Mouse (Mus musculus) neural tube, embryonic 12.5 days (tissue): ENCODE measurements around the gene Ust. TPM values are rescaled to one million over a fixed set of nuclear protein-coding genes. Genes with fewer than 3 reads are reported as not detected.
A peak's percentile ranks its signal among the peaks of the same experiment; 100 is the strongest.

Experiments
- ATAC-seq: fragments of 200-750 bp; cut with Nextera tagmentation; 2 replicates; pipeline ENCODE4 v1.8.0; 2017; ENCODE audit warnings: low read depth, mild to moderate bottlenecking, moderate TSS enrichment, moderate library complexity; ENCODE audit not compliant: low FRiP score
- H3K27ac ChIP-seq: fragments of 300-500 bp; sonication (generic); 2 replicates; pipeline ENCODE4 v1.5.1; 2016
- H3K27me3 ChIP-seq: fragments of 300-500 bp; sonication (generic); replicated peaks from 2 replicates; pipeline ENCODE4 v1.6.1; 2016; ENCODE audit warnings: mild to moderate bottlenecking
- H3K36me3 ChIP-seq: fragments of 300-500 bp; sonication (generic); 2 replicates; pipeline ENCODE4 v1.6.1; 2016; ENCODE audit warnings: mild to moderate bottlenecking
- H3K4me1 ChIP-seq: fragments of 300-500 bp; sonication (generic); 2 replicates; pipeline ENCODE4 v1.6.1; 2016
- H3K4me2 ChIP-seq: fragments of 300-500 bp; sonication (generic); replicated peaks from 2 replicates; pipeline ENCODE4 v1.6.1; 2016; ENCODE audit warnings: mild to moderate bottlenecking
- H3K4me3 ChIP-seq: fragments of 300-500 bp; sonication (generic); 2 replicates; pipeline ENCODE4 v1.5.1; 2016
- H3K9ac ChIP-seq: fragments of 300-500 bp; sonication (generic); 2 replicates; pipeline ENCODE4 v1.6.1; 2016; ENCODE audit warnings: mild to moderate bottlenecking
- H3K9me3 ChIP-seq: fragments of 300-500 bp; sonication (generic); 2 replicates; pipeline ENCODE4 v1.6.1; 2016; ENCODE audit warnings: mild to moderate bottlenecking
- WGBS: fragments of 180-500 bp; shearing (Covaris S2); methylation state at CpG from one replicate; pipeline ENCODE4 v1.1.7; 2016; 5-methylcytosine and 5-hydroxymethylcytosine counted together
- polyA plus RNA-seq: library from polyadenylated mRNA; unstranded; fragments of >200 nt; fragmentation: Nextera tagmentation; extraction: Ambion mirVana; gene quantifications from 2 replicates; pipeline ENCODE4 v1.2.1, GENCODE M21; 2016

Gene Ust
- polyA plus RNA-seq, 1 experiment from 2014 or later = 7.8 TPM

GRCm38 (mm10) chr10:8339645-8340428, 178.8 kb downstream of the Ust start:
- 73% methylated on average over 12 of the region's 12 CpGs for WGBS
- no peak overlapping the region for H3K4me3 ChIP-seq
- no peak overlapping the region for H3K9ac ChIP-seq
- no peaks in the 10 kb centered on the region for H3K27me3 ChIP-seq
- H3K4me2 ChIP-seq = no peak overlapping the region
- H3K27ac ChIP-seq = no peak overlapping the region
- ATAC-seq = no peak
- H3K9me3 ChIP-seq = no peaks in the 10 kb centered on the region
- H3K4me1 ChIP-seq = no peaks in the 10 kb centered on the region
- H3K36me3 ChIP-seq = no peaks in the 10 kb centered on the region

DNA sequence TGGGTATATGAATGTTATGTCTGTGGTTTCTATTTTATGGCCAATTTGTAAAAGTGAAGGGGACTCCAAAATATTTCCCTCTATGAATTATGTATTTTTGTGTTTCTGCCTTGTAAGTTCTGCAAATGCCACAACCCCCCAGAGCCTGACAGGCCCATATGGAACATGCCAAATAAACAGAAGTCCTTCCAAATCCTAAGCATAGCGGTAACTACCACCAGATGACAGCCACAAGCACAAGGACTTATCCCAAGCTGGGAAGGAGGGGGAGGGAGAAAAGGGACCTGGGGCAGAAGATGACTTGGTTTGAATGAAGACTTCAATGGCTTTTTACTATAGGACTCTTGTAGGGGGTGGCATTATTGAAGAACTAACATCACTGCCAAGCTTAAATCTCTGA, 182.0 kb downstream of the Ust start:
- no peak for ATAC-seq
- 84% methylated on average over 1 of the region's 1 CpGs for WGBS

GRCm38 (mm10) chr10:8330958-8331357, 187.7 kb downstream of the Ust start:
- WGBS = 94% methylated on average over 5 of the region's 5 CpGs
- ATAC-seq = no peak
- H3K4me3 ChIP-seq = no peak overlapping the region
- 0 out of 2 replicates have a peak, but pooled peaks cover 7% of the 10 kb centered on the region for H3K9me3 ChIP-seq
- no peak overlapping the region for H3K4me2 ChIP-seq
- no peaks in the 10 kb centered on the region for H3K27me3 ChIP-seq
- H3K27ac ChIP-seq = no peak overlapping the region
- H3K9ac ChIP-seq = no peak overlapping the region
- H3K4me1 ChIP-seq = no peaks in the 10 kb centered on the region
- H3K36me3 ChIP-seq = no peaks in the 10 kb centered on the region

More for the DNA sequence above, 182.0 kb downstream of the Ust start:
- Histone ChIP-seq H3K4me1 (no peaks in the 10 kb centered on the region), H3K36me3 (no peaks in the 10 kb centered on the region), H3K27me3 (no peaks in the 10 kb centered on the region), H3K9ac (no peak overlapping the region), H3K9me3 (no peaks in the 10 kb centered on the region), H3K27ac (no peak overlapping the region), H3K4me3 (no peak overlapping the region), H3K4me2 (no peak overlapping the region)

DNA sequence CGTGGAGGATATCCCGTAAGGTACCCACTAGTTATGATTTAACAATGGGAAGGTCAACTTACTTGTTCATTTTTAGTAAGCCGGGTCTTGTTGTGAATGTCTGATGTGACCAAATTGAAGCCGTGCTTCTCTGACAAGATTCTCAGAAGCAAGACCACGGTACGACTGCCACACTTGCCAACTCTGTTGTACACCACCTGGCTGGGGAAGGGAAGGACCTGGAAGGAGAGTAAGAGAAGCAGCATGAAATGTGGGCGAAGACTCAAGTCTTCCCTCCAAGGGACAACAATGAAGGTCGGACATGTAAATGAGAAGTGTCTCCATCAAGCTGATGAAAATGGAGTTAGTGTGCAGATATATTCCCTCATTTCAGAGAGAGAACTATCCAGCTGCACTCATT, 188.6 kb downstream of the Ust start:
- Histone ChIP-seq H3K27me3 (no peaks in the 10 kb centered on the region), H3K9ac (no peak overlapping the region), H3K36me3 (no peaks in the 10 kb centered on the region), H3K9me3 (0 out of 2 replicates have a peak, but pooled peaks cover 7% of the 10 kb centered on the region), H3K4me3 (no peak overlapping the region), H3K27ac (no peak overlapping the region), H3K4me1 (no peaks in the 10 kb centered on the region), H3K4me2 (no peak overlapping the region)
- ATAC-seq = no peak
- WGBS = 89% methylated on average over 8 of the region's 8 CpGs

GRCm38 (mm10) chr10:8323304-8323765, 195.3 kb downstream of the Ust start:
- peak; percentile 66; the same call in 1 of the 2 replicates for ATAC-seq

DNA sequence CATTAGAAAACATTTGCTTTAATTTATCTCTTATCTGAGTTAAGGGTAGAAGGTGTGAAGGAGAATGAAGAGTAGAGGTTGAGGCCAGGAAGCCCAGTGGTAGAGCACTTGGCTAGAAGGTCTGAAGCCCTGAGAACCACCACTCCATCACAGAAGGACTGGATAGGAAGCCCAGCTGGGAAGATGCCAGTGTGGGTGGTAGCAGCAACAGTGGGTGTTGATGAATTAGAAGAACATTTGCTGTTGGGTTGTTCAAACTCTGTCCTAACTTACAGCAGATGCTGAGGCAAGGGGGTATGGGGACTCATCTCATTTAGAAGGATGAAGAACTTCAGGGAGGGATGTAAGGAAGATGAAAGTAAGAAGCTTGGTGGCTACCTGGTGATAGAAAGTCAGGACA, 197.9 kb downstream of the Ust start:
- no peak for ATAC-seq
- Histone ChIP-seq H3K4me1 (no peaks in the 10 kb centered on the region), H3K9me3 (no peaks in the 10 kb centered on the region), H3K36me3 (no peaks in the 10 kb centered on the region), H3K4me2 (no peak overlapping the region), H3K9ac (no peak overlapping the region), H3K4me3 (no peak overlapping the region), H3K27ac (no peak overlapping the region), H3K27me3 (no peaks in the 10 kb centered on the region)

More at GRCm38 (mm10) chr10:8323304-8323765, 195.3 kb downstream of the Ust start:
- Histone ChIP-seq H3K27ac (no peak overlapping the region), H3K4me1 (no peaks in the 10 kb centered on the region), H3K4me3 (no peak overlapping the region), H3K4me2 (no peak overlapping the region), H3K9ac (no peak overlapping the region), H3K9me3 (0 out of 2 replicates have a peak, but pooled peaks cover 7% of the 10 kb centered on the region), H3K36me3 (no peaks in the 10 kb centered on the region), H3K27me3 (no peaks in the 10 kb centered on the region)
- WGBS = 47% methylated on average over 2 of the region's 2 CpGs

GRCm38 (mm10) chr10:8309435-8309834, 209.2 kb downstream of the Ust start:
- Histone ChIP-seq H3K9me3 (no peaks in the 10 kb centered on the region), H3K36me3 (no peaks in the 10 kb centered on the region), H3K27me3 (no peaks in the 10 kb centered on the region), H3K4me1 (no peaks in the 10 kb centered on the region), H3K27ac (no peak overlapping the region), H3K4me2 (no peak overlapping the region), H3K9ac (no peak overlapping the region), H3K4me3 (no peak overlapping the region)
- WGBS = 66% methylated on average over 6 of the region's 6 CpGs
- no peak for ATAC-seq

GRCm38 (mm10) chr10:8304211-8304610, 214.4 kb downstream of the Ust start:
- no peak overlapping the region for H3K27ac ChIP-seq
- H3K27me3 ChIP-seq = no peaks in the 10 kb centered on the region
- H3K4me3 ChIP-seq = no peak overlapping the region
- no peaks in the 10 kb centered on the region for H3K9me3 ChIP-seq
- no peak overlapping the region for H3K9ac ChIP-seq
- H3K4me2 ChIP-seq = no peak overlapping the region
- H3K4me1 ChIP-seq = no peaks in the 10 kb centered on the region
- no peaks in the 10 kb centered on the region for H3K36me3 ChIP-seq
- 78% methylated on average over 4 of the region's 4 CpGs for WGBS
- no peak for ATAC-seq

- no peaks in the 10 kb centered on the region for H3K4me1 ChIP-seq
- WGBS = 84% methylated on average over 1 of the region's 1 CpGs
- no peak overlapping the region for H3K4me2 ChIP-seq
- no peaks in the 10 kb centered on the region for H3K36me3 ChIP-seq
- no peaks in the 10 kb centered on the region for H3K9me3 ChIP-seq
- no peaks in the 10 kb centered on the region for H3K27me3 ChIP-seq
- H3K4me3 ChIP-seq = no peak overlapping the region
- ATAC-seq = no peak
- H3K27ac ChIP-seq = no peak overlapping the region
- no peak overlapping the region for H3K9ac ChIP-seq
Measured at GRCm38 (mm10) chr10:8299166-8299565, 219.5 kb downstream of the Ust start.

- Histone ChIP-seq H3K4me2 (no peak overlapping the region), H3K27me3 (no peaks in the 10 kb centered on the region), H3K4me3 (no peak overlapping the region), H3K9me3 (no peaks in the 10 kb centered on the region), H3K36me3 (no peaks in the 10 kb centered on the region), H3K9ac (no peak overlapping the region), H3K4me1 (no peaks in the 10 kb centered on the region), H3K27ac (no peak overlapping the region)
- WGBS = 60% methylated on average over 2 of the region's 2 CpGs
- ATAC-seq = no peak
Measured at GRCm38 (mm10) chr10:8297214-8297613, 221.4 kb downstream of the Ust start.

DNA sequence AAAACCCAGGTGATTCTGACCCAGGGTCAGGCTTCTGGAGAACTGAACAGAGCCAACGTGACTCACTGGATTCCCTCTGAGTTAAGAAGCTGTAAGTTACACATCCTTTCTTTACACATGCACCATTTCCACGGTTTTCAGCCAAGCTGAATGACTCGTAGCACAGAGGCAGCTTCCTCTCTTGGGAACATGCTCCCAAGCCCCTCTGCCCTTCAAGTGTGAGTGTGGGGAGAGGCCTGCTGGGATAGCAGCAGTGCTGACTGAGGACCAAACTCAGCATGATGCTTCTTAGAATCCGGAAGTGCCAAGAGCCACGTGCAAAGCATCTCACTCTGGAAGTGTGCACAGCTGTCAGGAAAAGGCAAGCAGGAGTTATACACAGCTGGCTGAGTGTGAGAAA, 228.0 kb downstream of the Ust start:
- Histone ChIP-seq H3K27ac (no peak overlapping the region), H3K36me3 (no peaks in the 10 kb centered on the region), H3K4me2 (no peak overlapping the region), H3K9me3 (no peaks in the 10 kb centered on the region), H3K27me3 (no peaks in the 10 kb centered on the region), H3K4me1 (no peaks in the 10 kb centered on the region), H3K9ac (no peak overlapping the region), H3K4me3 (no peak overlapping the region)
- WGBS = 54% methylated on average over 5 of the region's 5 CpGs
- ATAC-seq = no peak

DNA sequence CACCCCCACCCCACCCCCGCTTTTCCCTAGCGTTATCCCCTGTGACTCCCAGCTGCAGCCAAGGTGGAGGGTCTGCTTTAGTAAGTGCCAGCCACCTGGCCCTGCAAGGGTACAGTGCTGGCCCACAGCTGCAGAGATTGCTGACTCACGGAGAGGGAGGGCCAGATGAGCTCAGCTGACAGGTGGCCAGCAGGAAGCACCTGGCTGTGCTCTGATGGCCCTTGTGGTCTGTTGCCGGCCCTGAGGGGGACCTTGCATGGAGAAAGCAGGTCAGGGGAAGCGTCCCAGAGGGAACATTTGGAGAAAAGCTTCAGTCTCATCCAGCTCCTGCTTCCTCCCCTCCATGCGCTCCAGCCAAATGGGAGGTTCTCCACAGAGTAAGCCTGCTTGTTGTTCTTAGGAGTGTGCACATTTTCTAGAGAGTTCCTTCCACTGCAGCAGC, 231.3 kb downstream of the Ust start:
- H3K4me1 ChIP-seq = no peaks in the 10 kb centered on the region
- no peak overlapping the region for H3K27ac ChIP-seq
- no peak overlapping the region for H3K9ac ChIP-seq
- H3K4me3 ChIP-seq = no peak overlapping the region
- no peaks in the 10 kb centered on the region for H3K27me3 ChIP-seq
- H3K9me3 ChIP-seq = no peaks in the 10 kb centered on the region
- ATAC-seq = 0 out of 2 replicates have a peak, but pooled peaks have one; percentile 13
- WGBS = 26% methylated on average over 6 of the region's 6 CpGs
- no peak overlapping the region for H3K4me2 ChIP-seq
- H3K36me3 ChIP-seq = no peaks in the 10 kb centered on the region

DNA sequence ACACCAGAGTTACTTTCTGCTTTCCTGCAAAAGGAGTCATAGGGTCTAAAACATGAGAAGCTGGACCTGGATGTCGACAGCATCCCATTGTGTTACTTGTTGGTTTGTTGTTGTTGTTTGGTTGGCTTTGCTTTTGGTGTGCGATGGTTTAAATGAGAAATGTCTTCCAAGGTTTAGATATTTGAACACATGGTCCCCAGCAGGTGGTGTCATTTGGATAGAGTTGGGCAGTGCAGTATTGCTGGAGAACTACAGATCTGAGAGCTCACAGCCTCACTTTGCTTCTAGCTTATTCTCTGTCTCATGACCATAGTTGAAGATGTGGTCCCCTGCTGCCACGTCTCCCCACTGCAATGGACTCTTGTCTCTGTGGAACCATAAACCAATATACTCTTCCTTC, 234.6 kb downstream of the Ust start:
- Histone ChIP-seq H3K4me1 (no peaks in the 10 kb centered on the region), H3K9ac (no peak overlapping the region), H3K4me3 (no peak overlapping the region), H3K9me3 (no peaks in the 10 kb centered on the region), H3K27ac (no peak overlapping the region), H3K4me2 (no peak overlapping the region), H3K36me3 (no peaks in the 10 kb centered on the region), H3K27me3 (no peaks in the 10 kb centered on the region)
- no peak for ATAC-seq
- WGBS = 82% methylated on average over 3 of the region's 3 CpGs
